Mouse (Mus musculus) liver, embryonic 14.5 days (tissue): ENCODE measurements around the gene Kcnip4. TPM values are rescaled to one million over a fixed set of nuclear protein-coding genes. Genes with fewer than 3 reads are reported as not detected.

Experiments
- ATAC-seq: fragments of 200-750 bp; cut with Nextera tagmentation; 2 replicates; pipeline ENCODE4 v1.8.0; 2017; ENCODE audit warnings: moderate number of reproducible peaks, mild to moderate bottlenecking, moderate library complexity; ENCODE audit not compliant: insufficient read depth
- DNase-seq, 3 experiments: peaks; one replicate each; pipeline ENCODE4 v3.0.0-alpha.2; 2012 to 2013; ENCODE audit warnings: low read depth in 3 of 3, low spot score in 3 of 3
- H3K27ac ChIP-seq: fragments of 300-500 bp; sonication (generic); 2 replicates; pipeline ENCODE4 v1.5.1; 2014; ENCODE audit warnings: moderate library complexity, mild to moderate bottlenecking, control low read depth, inconsistent platforms
- H3K27me3 ChIP-seq: fragments of 300-500 bp; sonication (generic); 2 replicates; pipeline ENCODE4 v1.6.1; 2014; ENCODE audit warnings: mild to moderate bottlenecking, low read length, moderate library complexity; ENCODE audit not compliant: control insufficient read depth, insufficient read depth
- H3K36me3 ChIP-seq: fragments of 300-500 bp; sonication (generic); replicated peaks from 2 replicates; pipeline ENCODE4 v1.6.1; 2014; ENCODE audit warnings: low read depth; ENCODE audit not compliant: control insufficient read depth, insufficient read depth
- H3K4me1 ChIP-seq, 2 experiments: fragments of 200-500 bp in 1 of 2; fragments of 300-500 bp in 1 of 2; sonication (generic) in 1 of 2; replicated peaks; 2 replicates each; pipeline ENCODE4 v1.6.1; 2012 to 2014; ENCODE audit warnings: antibody characterized with exemption in 1 of 2, inconsistent platforms in 1 of 2, low read length in 1 of 2; ENCODE audit not compliant: control insufficient read depth in 2 of 2, insufficient read depth in 2 of 2
- H3K4me2 ChIP-seq: fragments of 300-500 bp; sonication (generic); 2 replicates; pipeline ENCODE4 v1.6.1; 2014; ENCODE audit warnings: low read depth, mild to moderate bottlenecking, control low read depth, moderate library complexity
- H3K4me3 ChIP-seq, 2 experiments: fragments of 200-500 bp in 1 of 2; fragments of 300-500 bp in 1 of 2; sonication (generic) in 1 of 2; 2 replicates each; pipeline ENCODE4 v1.5.1; 2012 to 2014; ENCODE audit warnings: low read depth in 2 of 2, low read length in 2 of 2, mild to moderate bottlenecking in 2 of 2, control low read depth in 1 of 2, inconsistent platforms in 1 of 2, moderate library complexity in 1 of 2; ENCODE audit not compliant: insufficient read depth in 1 of 2
- H3K9ac ChIP-seq: fragments of 300-500 bp; sonication (generic); replicated peaks from 2 replicates; pipeline ENCODE4 v1.6.1; 2014; ENCODE audit warnings: mild to moderate bottlenecking, control low read depth, moderate library complexity
- H3K9me3 ChIP-seq: fragments of 300-500 bp; sonication (generic); 2 replicates; pipeline ENCODE4 v1.6.1; 2016; ENCODE audit warnings: low read length, mixed read lengths; ENCODE audit not compliant: control insufficient read depth
- CTCF ChIP-seq: IDR thresholded peaks from 2 replicates; pipeline ENCODE4 v1.5.1; 2016; ENCODE audit warnings: antibody characterized with exemption, low read depth, control low read depth
- EP300 ChIP-seq: IDR thresholded peaks from 2 replicates; pipeline ENCODE4 v1.6.1; 2016; ENCODE audit warnings: antibody characterized with exemption, low read depth
- WGBS: fragments of 180-500 bp; shearing (Covaris S2); extraction: QIAGEN DNeasy Blood & Tissue Kit; methylation state at CpG from one replicate; pipeline ENCODE4 v1.1.7; 2014; ENCODE audit not compliant: insufficient replicate concordance; 5-methylcytosine and 5-hydroxymethylcytosine counted together
- polyA plus RNA-seq, 2 experiments: library from polyadenylated mRNA; depleted of rRNA in 1 of 2; stranded (reverse) in 1 of 2; unstranded in 1 of 2; fragments of >200 nt; fragmentation: Nextera tagmentation in 1 of 2; extraction: Ambion mirVana in 1 of 2; gene quantifications; 2 replicates each; pipeline versions ENCODE4 v1.2.1 to v1.2.3; 2012 to 2014

Gene Kcnip4
- polyA plus RNA-seq (2012; rRNA removed) (0.02 TPM in 1 of 2 replicates, not detected in the other), polyA plus RNA-seq (2014; fragmentation: Nextera tagmentation; extraction: Ambion mirVana) (0.06 and 0.10 TPM in 2 replicates)

DNA sequence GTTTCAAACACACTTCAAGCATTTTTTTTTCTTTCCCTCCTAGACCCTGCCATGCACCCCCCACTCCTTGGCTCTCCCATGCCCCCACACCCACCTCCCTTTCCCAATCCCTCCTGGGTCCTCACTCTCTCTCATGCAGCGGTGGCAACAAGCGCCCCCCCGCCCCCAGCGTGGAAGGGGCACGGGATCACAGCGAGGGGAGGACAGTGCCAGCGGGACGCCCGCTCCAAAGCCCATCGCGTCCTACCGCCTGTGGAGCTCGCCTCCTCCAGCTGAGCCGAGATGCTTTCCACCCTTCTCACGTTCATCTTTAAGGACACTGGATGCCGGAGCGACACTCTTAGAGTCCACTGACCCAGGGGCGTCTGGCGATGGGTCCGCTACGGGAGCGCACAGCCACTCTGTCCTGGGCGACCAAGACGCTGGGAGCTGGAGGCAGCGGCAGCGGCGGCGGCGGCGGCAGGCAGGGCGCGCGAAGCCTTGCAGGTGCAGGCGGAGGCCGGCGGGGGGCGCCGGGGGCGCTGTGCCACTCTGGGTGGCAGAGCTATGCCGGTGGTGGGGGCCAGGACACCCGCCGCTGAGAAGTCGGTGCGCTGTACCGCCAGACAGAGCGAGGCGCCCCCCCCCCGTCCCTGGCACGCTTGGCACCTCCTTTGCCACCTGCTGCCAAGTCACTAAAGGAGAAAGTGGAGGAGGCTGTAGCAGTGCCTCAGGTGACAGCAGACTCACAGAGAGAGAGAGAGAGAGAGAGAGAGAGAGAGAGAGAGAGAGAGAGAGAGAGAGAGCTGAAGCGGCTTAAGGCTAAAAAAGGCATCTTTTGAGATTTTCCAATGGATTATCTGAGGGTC, at the start of gene Kcnip4:
Gene Kcnip4 (minus strand): TSS at position 514 of the 848 bp plus-strand sequence.
- no peak for TF ChIP-seq EP300
- TF ChIP-seq CTCF = no peak
- no peak within 1 kb of the TSS; the same call in 1 of the 2 replicates for H3K4me2 ChIP-seq

DNA sequence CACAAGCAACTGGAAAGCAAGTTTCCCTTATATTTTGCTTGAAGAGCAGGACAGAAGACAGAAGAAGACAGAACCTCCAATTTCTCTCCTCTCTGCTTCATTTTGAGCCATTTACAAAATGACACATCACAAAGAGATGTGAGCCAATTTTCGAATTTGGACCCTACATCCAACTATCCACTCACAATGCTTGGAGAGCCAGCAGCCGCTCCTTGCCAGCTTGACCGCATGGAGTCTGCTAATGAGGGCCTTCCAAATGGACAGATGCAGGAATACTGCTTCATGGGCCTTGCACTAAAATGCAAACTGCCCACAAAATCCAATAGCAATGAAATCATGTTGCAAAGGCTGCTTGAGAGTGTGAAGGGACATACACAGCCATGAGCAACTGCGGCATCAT, 47.2 kb upstream of the Kcnip4 start:
- 55% methylated on average over 4 of the region's 4 CpGs for WGBS
- no peak for TF ChIP-seq EP300
- TF ChIP-seq CTCF = no peak
- no peaks in the 10 kb centered on the region for H3K9me3 ChIP-seq

More for the DNA sequence above, at the start of gene Kcnip4:
- Histone ChIP-seq H3K27me3 (no peaks in the 10 kb centered on the region), H3K4me1 (no peaks in the 10 kb centered on the region), H3K4me3 (no peak within 1 kb of the TSS), H3K27ac (no peak within 1 kb of the TSS), H3K36me3 (no peaks in the 10 kb centered on the region), H3K9me3 (no peaks in the 10 kb centered on the region), H3K9ac (no peak within 1 kb of the TSS)
- 2% methylated on average over 42 of the region's 50 CpGs for WGBS
- DNase-seq (no peak), ATAC-seq (no peak)

DNA sequence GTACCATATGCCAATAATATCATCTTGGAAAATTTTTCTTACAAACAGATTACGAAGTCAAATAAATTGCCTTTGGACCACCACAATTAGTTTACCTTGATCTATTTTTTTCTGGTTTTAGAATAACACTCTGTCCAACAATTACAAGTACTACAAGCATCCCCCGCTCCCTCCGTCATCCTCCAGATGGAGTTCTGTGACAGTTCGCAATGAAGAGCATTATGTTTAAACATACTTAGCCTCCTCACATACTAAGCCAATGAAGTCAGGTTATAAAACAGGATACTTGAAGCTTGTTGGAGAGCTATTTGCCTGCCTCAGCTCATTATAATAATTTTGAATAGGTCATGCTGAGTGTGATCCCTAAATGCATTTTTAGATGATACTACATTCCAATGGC, 39.0 kb upstream of the Kcnip4 start:
- Histone ChIP-seq H3K4me3 (no peak overlapping the region), H3K36me3 (no peaks in the 10 kb centered on the region), H3K4me2 (no peak overlapping the region), H3K9ac (no peak overlapping the region), H3K27ac (no peak overlapping the region), H3K27me3 (no peaks in the 10 kb centered on the region), H3K9me3 (no peaks in the 10 kb centered on the region), H3K4me1 (no peaks in the 10 kb centered on the region)
- no peak for ATAC-seq
- no peak for DNase-seq
- TF ChIP-seq CTCF (no peak), EP300 (no peak)
- 72% methylated on average over 4 of the region's 4 CpGs for WGBS

More for the DNA sequence above, 47.2 kb upstream of the Kcnip4 start:
- no peak overlapping the region for H3K4me2 ChIP-seq
- no peaks in the 10 kb centered on the region for H3K36me3 ChIP-seq
- DNase-seq = no peak
- no peaks in the 10 kb centered on the region for H3K4me1 ChIP-seq
- no peaks in the 10 kb centered on the region for H3K27me3 ChIP-seq
- H3K4me3 ChIP-seq = no peak overlapping the region
- ATAC-seq = no peak
- no peak overlapping the region for H3K27ac ChIP-seq
- H3K9ac ChIP-seq = no peak overlapping the region

DNA sequence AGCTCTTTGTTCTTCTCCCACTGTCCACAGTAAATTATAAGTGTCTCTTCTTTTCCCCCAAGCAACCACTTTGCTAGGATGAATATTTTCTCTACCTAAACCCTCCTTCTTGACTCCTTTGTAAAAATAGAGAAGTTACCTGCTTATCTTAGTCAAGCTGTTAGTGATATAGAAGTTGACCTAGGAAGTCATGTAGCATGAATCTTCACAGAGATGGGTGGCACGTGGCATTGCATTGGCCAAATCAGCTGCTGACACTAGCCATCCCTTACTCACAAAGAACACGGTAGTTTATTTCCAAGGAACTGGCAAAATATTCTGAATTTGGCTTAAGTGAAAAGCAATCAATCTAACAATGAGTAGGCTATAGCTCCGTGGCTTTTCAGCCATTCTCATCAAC, 32.7 kb upstream of the Kcnip4 start:
- H3K9ac ChIP-seq = no peak overlapping the region
- no peaks in the 10 kb centered on the region for H3K9me3 ChIP-seq
- no peak overlapping the region for H3K27ac ChIP-seq
- H3K36me3 ChIP-seq = no peaks in the 10 kb centered on the region
- H3K27me3 ChIP-seq = no peaks in the 10 kb centered on the region
- no peaks in the 10 kb centered on the region for H3K4me1 ChIP-seq
- TF ChIP-seq CTCF (no peak), EP300 (no peak)
- WGBS = 51% methylated on average over 3 of the region's 3 CpGs
- ATAC-seq (no peak), DNase-seq (no peak)
- H3K4me2 ChIP-seq = no peak overlapping the region
- no peak overlapping the region for H3K4me3 ChIP-seq

DNA sequence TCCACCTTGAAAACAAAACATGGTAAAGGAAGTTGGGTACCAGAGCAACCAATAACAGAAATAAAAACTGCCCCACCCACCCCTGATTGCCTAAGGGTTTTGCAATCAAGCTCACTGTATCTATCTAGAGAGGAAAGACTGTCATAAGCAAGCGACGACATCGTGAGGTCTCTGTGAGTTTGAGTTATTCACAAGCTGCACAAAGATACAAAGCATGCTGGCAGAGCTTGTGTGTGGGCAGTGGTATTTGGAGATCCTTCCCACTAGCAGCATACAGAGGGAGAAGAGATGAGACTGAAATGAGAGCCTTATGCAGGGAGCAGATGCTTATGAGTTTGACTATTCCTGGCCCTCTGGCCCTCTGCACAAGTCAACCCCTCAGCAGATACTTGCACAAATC, 23.2 kb upstream of the Kcnip4 start:
- WGBS = 75% methylated on average over 3 of the region's 3 CpGs
- TF ChIP-seq EP300 (no peak), CTCF (no peak)
- Histone ChIP-seq H3K27me3 (no peaks in the 10 kb centered on the region), H3K36me3 (no peaks in the 10 kb centered on the region), H3K27ac (no peak overlapping the region), H3K4me2 (no peak overlapping the region), H3K4me1 (no peaks in the 10 kb centered on the region), H3K4me3 (no peak overlapping the region), H3K9me3 (no peaks in the 10 kb centered on the region), H3K9ac (no peak overlapping the region)
- ATAC-seq (no peak), DNase-seq (no peak)
